Mouse (Mus musculus) olfactory bulb, adult 2 months (tissue): ENCODE results near the gene Ptpn12.

ENCODE experiments used
- CTCF ChIP-seq: fragments of 200-500 bp; IDR thresholded peaks from 2 replicates; pipeline ENCODE4 v1.5.1; 2012; ENCODE audit warnings: low read depth, mild to moderate bottlenecking, low read length, moderate library complexity; ENCODE audit not compliant: insufficient read depth
- POLR2A ChIP-seq: fragments of 200-500 bp; IDR thresholded peaks from 2 replicates; pipeline ENCODE4 v1.6.1; 2012; ENCODE audit warnings: mild to moderate bottlenecking, low read depth, low read length, moderate library complexity; ENCODE audit not compliant: insufficient read depth

DNA sequence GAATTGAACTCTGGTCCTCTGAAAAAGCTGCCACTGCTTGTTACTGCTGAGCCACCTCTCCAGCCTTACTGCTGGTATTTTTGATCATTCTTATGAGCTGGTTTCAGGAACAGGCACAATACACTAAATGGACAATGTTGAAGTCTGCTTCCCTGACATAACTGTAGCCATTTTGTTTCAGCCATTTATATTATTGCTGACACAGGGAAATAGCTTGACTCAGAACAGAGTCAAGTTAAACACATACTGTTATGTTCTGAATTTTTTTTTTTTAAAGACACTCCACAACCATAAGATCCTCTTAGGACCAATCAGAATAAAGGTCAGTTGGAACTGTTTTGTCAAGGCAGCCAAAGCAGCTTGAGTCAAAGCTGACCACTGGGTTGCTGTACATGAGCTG lies 72.2 kb downstream of the Ptpn12 start:
- TF ChIP-seq CTCF (no peak), POLR2A (no peak)
